Mouse (Mus musculus) MEL (cell line): Measurements from ENCODE around the gene Milr1. TPM values are rescaled to one million over a fixed set of nuclear protein-coding genes. Genes with fewer than 3 reads are reported as not detected.
"Not testable (repeated sequence)": the region's sequence is repeated elsewhere in the genome, so short reads cannot be mapped to it uniquely, and the experiment has no call there.

Experiments used
- DNase-seq: peaks from one replicate; pipeline ENCODE4 v3.0.0; 2011; ENCODE audit warnings: low read depth, low spot score
- H3K27ac ChIP-seq: 2 replicates; pipeline ENCODE4 v1.5.1; 2012; ENCODE audit warnings: low read depth, mild to moderate bottlenecking, control low read depth, low read length, moderate library complexity; ENCODE audit not compliant: control insufficient read depth
- H3K27me3 ChIP-seq, 2 experiments: fragments of 150-350 bp in 1 of 2; sonication (generic) in 1 of 2; 2 replicates each; pipeline ENCODE4 v1.6.1; 2012; ENCODE audit warnings: low read length in 2 of 2, mild to moderate bottlenecking in 2 of 2, improper control_type of control experiment in 1 of 2, moderate library complexity in 1 of 2; ENCODE audit not compliant: insufficient read depth in 2 of 2, control insufficient read depth in 1 of 2
- H3K36me3 ChIP-seq, 2 experiments: 2 replicates each; pipeline ENCODE4 v1.6.1; 2012 to 2014; ENCODE audit warnings: low read length in 2 of 2, improper control_type of control experiment in 1 of 2, inconsistent platforms in 1 of 2, mild to moderate bottlenecking in 1 of 2; ENCODE audit not compliant: insufficient read depth in 2 of 2, control insufficient read depth in 1 of 2
- H3K4me1 ChIP-seq, 2 experiments: fragments of 150-350 bp in 1 of 2; sonication (generic) in 1 of 2; 2 replicates each; pipeline ENCODE4 v1.6.1; 2012; ENCODE audit warnings: low read length in 2 of 2, improper control_type of control experiment in 1 of 2, mild to moderate bottlenecking in 1 of 2; ENCODE audit not compliant: insufficient read depth in 2 of 2, control insufficient read depth in 1 of 2
- H3K4me3 ChIP-seq, 2 experiments: fragments of 150-350 bp in 1 of 2; sonication (generic) in 1 of 2; 2 replicates each; pipeline ENCODE4 v1.5.1; 2012; ENCODE audit warnings: low read depth in 2 of 2, low read length in 2 of 2, mild to moderate bottlenecking in 2 of 2, moderate library complexity in 2 of 2, control low read depth in 1 of 2, improper control_type of control experiment in 1 of 2; ENCODE audit not compliant: control insufficient read depth in 1 of 2, insufficient read depth in 1 of 2
- H3K79me2 ChIP-seq: 2 replicates; pipeline ENCODE4 v1.6.1; 2012; ENCODE audit warnings: mild to moderate bottlenecking, low read length, moderate library complexity; ENCODE audit not compliant: control insufficient read depth, poor library complexity, insufficient read depth
- H3K9ac ChIP-seq: 2 replicates; pipeline ENCODE4 v1.6.1; 2012; ENCODE audit warnings: low read depth, mild to moderate bottlenecking, control low read depth, low read length, moderate library complexity; ENCODE audit not compliant: control insufficient read depth, poor library complexity, severe bottlenecking
- H3K9me3 ChIP-seq: fragments of 150-350 bp; sonication (generic); replicated peaks from 2 replicates; pipeline ENCODE4 v1.6.1; 2012; ENCODE audit warnings: mild to moderate bottlenecking, low read length, improper control_type of control experiment, moderate library complexity; ENCODE audit not compliant: insufficient read depth
- CTCF ChIP-seq, 3 experiments: IDR thresholded peaks in 2 of 3; conservative IDR thresholded peaks in 1 of 3; 2 replicates each; pipeline ENCODE4 v1.5.1; 2011 to 2012; ENCODE audit warnings: low read length in 3 of 3, low read depth in 2 of 3, mild to moderate bottlenecking in 2 of 3, improper control_type of control experiment in 1 of 3, inconsistent platforms in 1 of 3, mixed read lengths in 1 of 3, moderate library complexity in 1 of 3; ENCODE audit not compliant: control insufficient read depth in 1 of 3, insufficient read depth in 1 of 3, poor library complexity in 1 of 3, severe bottlenecking in 1 of 3
- E2F4 ChIP-seq: IDR thresholded peaks from 2 replicates; pipeline ENCODE4 v1.6.1; 2011; ENCODE audit warnings: low read depth, low read length, improper control_type of control experiment, borderline replicate concordance
- ELF1 ChIP-seq: IDR thresholded peaks from 2 replicates; pipeline ENCODE4 v1.6.1; 2014; ENCODE audit warnings: low read depth, mild to moderate bottlenecking, inconsistent platforms, low read length, improper control_type of control experiment, moderate library complexity
- ETS1 ChIP-seq: IDR thresholded peaks from 2 replicates; pipeline ENCODE4 v1.6.1; 2012; ENCODE audit warnings: low read depth, mild to moderate bottlenecking, inconsistent platforms, low read length, improper control_type of control experiment, moderate library complexity
- KAT2A ChIP-seq: conservative IDR thresholded peaks from 2 replicates; pipeline ENCODE4 v1.6.1; 2012; ENCODE audit warnings: low read depth, low read length, improper control_type of control experiment, inconsistent platforms
- MEF2A ChIP-seq: IDR thresholded peaks from 2 replicates; pipeline ENCODE4 v1.6.1; 2014; ENCODE audit warnings: low read depth, mild to moderate bottlenecking, inconsistent platforms, low read length, improper control_type of control experiment; ENCODE audit not compliant: poor library complexity, insufficient replicate concordance, severe bottlenecking; ENCODE audit errors: extremely low read depth
- MXI1 ChIP-seq: IDR thresholded peaks from 2 replicates; pipeline ENCODE4 v1.6.1; 2011; ENCODE audit warnings: mild to moderate bottlenecking, low read depth, low read length, improper control_type of control experiment
- MYC ChIP-seq: IDR thresholded peaks from 2 replicates; pipeline ENCODE4 v1.6.1; 2011; ENCODE audit warnings: low read depth, mild to moderate bottlenecking, low read length, improper control_type of control experiment, moderate library complexity
- NRF1 ChIP-seq: IDR thresholded peaks from 2 replicates; pipeline ENCODE4 v1.6.1; 2014; ENCODE audit warnings: low read depth, mild to moderate bottlenecking, inconsistent platforms, low read length, improper control_type of control experiment, moderate library complexity; ENCODE audit not compliant: poor library complexity, insufficient read depth, severe bottlenecking
- POLR2AphosphoS5 ChIP-seq: IDR thresholded peaks from 2 replicates; pipeline ENCODE4 v1.6.1; 2012; ENCODE audit warnings: low read depth, borderline replicate concordance, mild to moderate bottlenecking, inconsistent platforms, low read length, moderate library complexity, mixed read lengths
- RAD21 ChIP-seq: IDR thresholded peaks from 2 replicates; pipeline ENCODE4 v1.6.1; 2011; ENCODE audit warnings: mild to moderate bottlenecking, low read depth, low read length, improper control_type of control experiment
- SIN3A ChIP-seq: IDR thresholded peaks from 2 replicates; pipeline ENCODE4 v1.6.1; 2012; ENCODE audit warnings: low read length, improper control_type of control experiment, inconsistent platforms
- TBP ChIP-seq: IDR thresholded peaks from 2 replicates; pipeline ENCODE4 v1.8.0; 2011; ENCODE audit warnings: low read depth, low read length, improper control_type of control experiment
- ZNF384 ChIP-seq: IDR thresholded peaks from 2 replicates; pipeline ENCODE4 v1.6.1; 2012; ENCODE audit warnings: low read depth, mild to moderate bottlenecking, inconsistent platforms, low read length, improper control_type of control experiment
- polyA plus RNA-seq, 2 experiments: library from polyadenylated mRNA; stranded (reverse) in 1 of 2; unstranded in 1 of 2; fragments of >175 nt in 1 of 2; fragments of >200 nt in 1 of 2; gene quantifications; 2 replicates each; pipeline versions ENCODE4 v1.2.1 to v1.2.4; 2012; ENCODE audit warnings: low replicate concordance in 2 of 2, low read depth in 1 of 2; ENCODE audit not compliant: insufficient read length in 2 of 2, insufficient read depth in 1 of 2, missing spikeins in 1 of 2
- total RNA-seq: library from RNA; depleted of rRNA; stranded (reverse); fragments of 300-350 nt; gene quantifications from 2 replicates; pipeline ENCODE4 v1.2.3, GENCODE M21; 2012

Milr1 gene
- total and polyA plus RNA-seq, 3 experiments, result 0.26 TPM; not detected in 2

DNA sequence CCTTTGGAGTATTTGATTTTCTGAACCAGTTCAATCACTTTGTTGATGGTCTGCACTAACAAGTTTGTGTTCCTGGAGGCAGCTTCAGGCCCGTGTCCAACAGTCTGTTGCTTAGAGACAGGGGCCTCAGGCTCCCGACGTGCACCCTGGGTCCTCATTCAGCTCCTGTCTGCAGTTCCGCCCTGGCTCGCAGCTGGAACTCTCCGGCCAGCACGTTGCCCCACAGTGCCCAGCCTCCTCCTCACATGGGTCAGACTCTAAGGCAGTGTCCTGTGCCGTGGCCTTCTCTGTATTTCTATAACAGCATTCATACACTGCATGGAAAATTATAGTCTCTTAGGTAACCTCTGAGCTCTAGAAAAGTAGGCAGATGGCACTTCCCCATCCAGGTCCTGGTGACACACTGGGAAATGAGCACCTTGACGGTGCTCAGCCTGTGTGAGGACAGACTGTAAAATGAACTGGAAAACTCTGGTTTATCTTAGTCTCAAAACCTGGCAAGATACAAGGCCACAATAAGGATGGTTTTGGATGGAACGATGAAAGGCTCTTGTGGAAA is 51.1 kb downstream of the Milr1 start:
- TF ChIP-seq NRF1 (no peak), MXI1 (no peak), ZNF384 (no peak), SIN3A (no peak), KAT2A (no peak), TBP (no peak), ELF1 (no peak), RAD21 (no peak), POLR2AphosphoS5 (no peak)
- H3K27ac ChIP-seq, result no peak overlapping the region
- DNase-seq, result no peak
- peaks cover 0 to 11% of the 10 kb centered on the region in 2 experiments; a peak in 2 of 4 replicates for H3K36me3 ChIP-seq
- no peak overlapping the region for H3K9ac ChIP-seq
- no peak overlapping the region for H3K4me3 ChIP-seq
- H3K4me1 ChIP-seq, result no peaks in the 10 kb centered on the region
- no peaks in the 10 kb centered on the region for H3K79me2 ChIP-seq
- H3K9me3 ChIP-seq, result no peaks in the 10 kb centered on the region
- no peaks in the 10 kb centered on the region for H3K27me3 ChIP-seq

DNA sequence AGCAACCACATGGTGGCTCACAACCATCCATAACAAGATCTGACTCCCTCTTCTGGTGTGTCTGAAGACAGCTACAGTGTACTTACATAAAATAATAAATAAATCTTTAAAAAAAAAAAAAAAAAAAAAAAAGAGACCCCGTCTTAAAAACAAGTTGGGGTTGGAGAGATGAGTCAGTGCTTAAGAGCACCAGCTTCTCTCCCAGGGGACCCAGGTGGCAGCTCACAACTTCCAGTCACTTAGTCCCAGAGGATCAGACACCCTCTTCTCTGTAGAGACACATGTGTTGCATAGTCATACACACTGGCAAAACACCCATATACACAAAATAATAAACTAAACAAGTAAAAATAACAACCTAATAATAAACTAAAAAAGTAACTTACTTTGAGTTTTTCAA is 56.4 kb downstream of the Milr1 start:
- not testable (repeated sequence) for H3K9ac ChIP-seq, H3K79me2 ChIP-seq, H3K4me1 ChIP-seq, H3K36me3 ChIP-seq, H3K4me3 ChIP-seq, H3K27me3 ChIP-seq, H3K9me3 ChIP-seq, H3K27ac ChIP-seq, DNase-seq

DNA sequence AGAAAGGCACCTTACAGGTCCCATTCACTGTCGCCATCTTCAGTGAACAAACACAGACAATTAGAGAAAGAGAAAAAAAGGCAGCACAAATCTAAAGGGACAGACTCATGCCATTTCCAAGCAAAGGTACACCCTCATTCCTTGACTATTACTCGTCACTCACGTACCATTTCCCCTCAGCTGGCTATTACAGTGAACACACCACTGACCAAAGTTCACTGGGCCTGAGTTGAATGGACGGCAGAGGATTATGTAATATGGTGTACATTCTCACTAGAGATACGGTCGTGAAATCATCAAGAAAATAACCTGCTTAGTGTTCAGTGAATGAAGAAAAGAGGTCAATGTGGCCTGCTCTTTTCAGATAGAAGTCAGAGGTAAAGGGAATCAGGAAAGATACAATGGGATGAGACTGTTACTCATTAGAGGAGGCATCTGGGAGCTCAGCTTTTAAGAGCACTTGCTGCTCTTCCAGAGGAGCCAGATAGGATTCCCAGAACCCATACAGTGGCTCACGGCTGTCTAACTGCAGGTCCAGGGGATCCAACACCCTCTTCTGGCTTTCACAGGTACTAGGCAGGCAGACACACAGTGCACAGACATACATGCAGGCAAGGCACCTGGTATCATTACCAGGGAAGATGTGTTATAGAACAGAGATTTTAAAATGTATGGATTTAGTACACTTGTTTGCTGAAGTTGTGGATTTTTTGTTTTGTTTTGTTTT is 61.5 kb downstream of the Milr1 start:
- Histone ChIP-seq H3K27ac (no peak overlapping the region), H3K4me3 (no peak overlapping the region)

More for the DNA sequence above, 61.5 kb downstream of the Milr1 start:
- Histone ChIP-seq H3K9me3 (no peaks in the 10 kb centered on the region), H3K36me3 (peaks cover 0 to 2% of the 10 kb centered on the region in 2 experiments; a peak in 2 of 4 replicates), H3K4me1 (no peaks in the 10 kb centered on the region), H3K27me3 (no peaks in the 10 kb centered on the region), H3K79me2 (no peaks in the 10 kb centered on the region), H3K9ac (no peak overlapping the region)
- TF ChIP-seq CTCF (IDR thresholded peaks at IDR 0.05 in 2 of 3, conservative IDR thresholded peaks at IDR 0.05 in 1 of 3; ENCODE audit: control insufficient read depth in 1 of 3, insufficient read depth in 1 of 3, low read depth in 2 of 3, low read length in 3 of 3, poor library complexity in 1 of 3, severe bottlenecking in 1 of 3) (no peak), ETS1 (no peak), E2F4 (no peak), MYC (no peak), TBP (no peak), KAT2A (no peak), MEF2A (no peak)
- DNase-seq, result no peak
